Mouse (Mus musculus): Measurements from ENCODE around the gene St3gal3. TPM values are rescaled to one million over a fixed set of nuclear protein-coding genes. Genes with fewer than 3 reads are reported as not detected.
A peak's percentile ranks its signal among the peaks of the same experiment; 100 is the strongest.

Gene St3gal3
- polyA plus RNA-seq, 1 experiment, result 23.4 TPM

GRCm38 (mm10) chr4:117914591-117915442 is 219.9 kb downstream of the St3gal3 start, which contains the start of gene Ipo13:
Ipo13 (minus strand) TSS chr4:117914999.
- Histone ChIP-seq H3K4me3 (replicated peaks; ENCODE audit: extremely low read depth, low read depth, low read length) (peak within 1 kb of the TSS; percentile 96), H3K4me1 (ENCODE audit: control insufficient read depth, insufficient read depth, low read length) (peaks cover 9% of the 10 kb centered on the region; the same call in 1 of the 2 replicates)
- peak; percentile 97 for DNase-seq
- WGBS, result under 1% methylated on average over 61 of the region's 61 CpGs
- peak; percentile 88 for TF ChIP-seq POLR2A (IDR thresholded peaks at IDR 0.05; ENCODE audit: borderline replicate concordance, extremely low read depth, low read depth, low read length)
- no peak for TF ChIP-seq CTCF (IDR thresholded peaks at IDR 0.05; ENCODE audit: insufficient read depth, low read length)

- 11% methylated on average over 8 of the region's 8 CpGs for WGBS
- TF ChIP-seq POLR2A (IDR thresholded peaks at IDR 0.05; ENCODE audit: borderline replicate concordance, extremely low read depth, low read depth, low read length) (no peak), CTCF (IDR thresholded peaks at IDR 0.05; ENCODE audit: insufficient read depth, low read length) (no peak)
- DNase-seq, result no peak
- H3K4me3 ChIP-seq (replicated peaks; ENCODE audit: extremely low read depth, low read depth, low read length), result peak overlapping the region; percentile 96
- peaks cover 11% of the 10 kb centered on the region for H3K4me1 ChIP-seq (ENCODE audit: control insufficient read depth, insufficient read depth, low read length)
Observed at GRCm38 (mm10) chr4:117914031-117914430, 220.7 kb downstream of the St3gal3 start.

GRCm38 (mm10) chr4:117913421-117913820 is 221.3 kb downstream of the St3gal3 start:
- Histone ChIP-seq H3K4me1 (ENCODE audit: control insufficient read depth, insufficient read depth, low read length) (peaks cover 15% of the 10 kb centered on the region), H3K4me3 (replicated peaks; ENCODE audit: extremely low read depth, low read depth, low read length) (peak overlapping the region; percentile 22)
- TF ChIP-seq CTCF (IDR thresholded peaks at IDR 0.05; ENCODE audit: insufficient read depth, low read length), result no peak
- no peak for TF ChIP-seq POLR2A (IDR thresholded peaks at IDR 0.05; ENCODE audit: borderline replicate concordance, extremely low read depth, low read depth, low read length)
- 40% methylated on average over 3 of the region's 3 CpGs for WGBS
- DNase-seq, result peak; percentile 63

GRCm38 (mm10) chr4:117912685-117913273 is 221.9 kb downstream of the St3gal3 start:
- peaks cover 15% of the 10 kb centered on the region for H3K4me1 ChIP-seq (ENCODE audit: control insufficient read depth, insufficient read depth, low read length)
- H3K4me3 ChIP-seq (replicated peaks; ENCODE audit: extremely low read depth, low read depth, low read length), result no peak overlapping the region
- DNase-seq, result no peak
- TF ChIP-seq CTCF (IDR thresholded peaks at IDR 0.05; ENCODE audit: insufficient read depth, low read length), result no peak
- no peak for TF ChIP-seq POLR2A (IDR thresholded peaks at IDR 0.05; ENCODE audit: borderline replicate concordance, extremely low read depth, low read depth, low read length)
- WGBS, result 65% methylated on average over 7 of the region's 7 CpGs

- Histone ChIP-seq H3K4me3 (replicated peaks; ENCODE audit: extremely low read depth, low read depth, low read length) (no peak overlapping the region), H3K4me1 (ENCODE audit: control insufficient read depth, insufficient read depth, low read length) (peaks cover 15% of the 10 kb centered on the region)
- no peak for TF ChIP-seq CTCF (IDR thresholded peaks at IDR 0.05; ENCODE audit: insufficient read depth, low read length)
- TF ChIP-seq POLR2A (IDR thresholded peaks at IDR 0.05; ENCODE audit: borderline replicate concordance, extremely low read depth, low read depth, low read length), result no peak
- DNase-seq, result no peak
- 90% methylated on average over 13 of the region's 13 CpGs for WGBS
Observed at GRCm38 (mm10) chr4:117912131-117912561, 222.6 kb downstream of the St3gal3 start.

GRCm38 (mm10) chr4:117908834-117909453 is 225.8 kb downstream of the St3gal3 start:
- peaks cover 14% of the 10 kb centered on the region for H3K4me1 ChIP-seq (ENCODE audit: control insufficient read depth, insufficient read depth, low read length)
- WGBS, result 75% methylated on average over 8 of the region's 8 CpGs
- TF ChIP-seq POLR2A (IDR thresholded peaks at IDR 0.05; ENCODE audit: borderline replicate concordance, extremely low read depth, low read depth, low read length) (no peak), CTCF (IDR thresholded peaks at IDR 0.05; ENCODE audit: insufficient read depth, low read length) (no peak)
- no peak overlapping the region for H3K4me3 ChIP-seq (replicated peaks; ENCODE audit: extremely low read depth, low read depth, low read length)
- DNase-seq, result no peak

GRCm38 (mm10) chr4:117906196-117906595 is 228.5 kb downstream of the St3gal3 start:
- WGBS, result 65% methylated on average over 3 of the region's 3 CpGs
- peak; percentile 52 for DNase-seq
- TF ChIP-seq CTCF (IDR thresholded peaks at IDR 0.05; ENCODE audit: insufficient read depth, low read length) (no peak), POLR2A (IDR thresholded peaks at IDR 0.05; ENCODE audit: borderline replicate concordance, extremely low read depth, low read depth, low read length) (no peak)
- Histone ChIP-seq H3K4me1 (ENCODE audit: control insufficient read depth, insufficient read depth, low read length) (peaks cover 9% of the 10 kb centered on the region), H3K4me3 (replicated peaks; ENCODE audit: extremely low read depth, low read depth, low read length) (no peak overlapping the region)

GRCm38 (mm10) chr4:117904761-117905160 is 230.0 kb downstream of the St3gal3 start:
- Histone ChIP-seq H3K4me1 (ENCODE audit: control insufficient read depth, insufficient read depth, low read length) (peaks cover 9% of the 10 kb centered on the region), H3K4me3 (replicated peaks; ENCODE audit: extremely low read depth, low read depth, low read length) (no peak overlapping the region)
- TF ChIP-seq CTCF (IDR thresholded peaks at IDR 0.05; ENCODE audit: insufficient read depth, low read length), result no peak
- no peak for TF ChIP-seq POLR2A (IDR thresholded peaks at IDR 0.05; ENCODE audit: borderline replicate concordance, extremely low read depth, low read depth, low read length)
- 94% methylated on average over 8 of the region's 8 CpGs for WGBS
- DNase-seq, result no peak

- no peak for DNase-seq
- TF ChIP-seq POLR2A (IDR thresholded peaks at IDR 0.05; ENCODE audit: borderline replicate concordance, extremely low read depth, low read depth, low read length) (no peak), CTCF (IDR thresholded peaks at IDR 0.05; ENCODE audit: insufficient read depth, low read length) (no peak)
- WGBS, result 90% methylated on average over 10 of the region's 10 CpGs
Observed at GRCm38 (mm10) chr4:117904094-117904493, 230.6 kb downstream of the St3gal3 start.

More at GRCm38 (mm10) chr4:117904094-117904493, 230.6 kb downstream of the St3gal3 start:
- H3K4me1 ChIP-seq (ENCODE audit: control insufficient read depth, insufficient read depth, low read length), result peaks cover 9% of the 10 kb centered on the region
- no peak overlapping the region for H3K4me3 ChIP-seq (replicated peaks; ENCODE audit: extremely low read depth, low read depth, low read length)
